Mouse (Mus musculus) heart, postnatal 4 days (tissue): ENCODE data around the gene Zfp219. TPM values are rescaled to one million over a fixed set of nuclear protein-coding genes. Genes with fewer than 3 reads are reported as not detected.
A peak's percentile ranks its signal among the peaks of the same experiment; 100 is the strongest.

ENCODE experiments used
- DNase-seq: peaks from one replicate; pipeline ENCODE4 v3.0.0; 2021
- total RNA-seq, 2 experiments: library from RNA; stranded (reverse); gene quantifications; 2 replicates each; pipeline ENCODE4 v1.2.3; 2021

Gene Zfp219
- total RNA-seq, 2 experiments from 2014 or later: 37.5 to 42.0 TPM

- peak; percentile 6 for DNase-seq
Observed at GRCm38 (mm10) chr14:52018248-52019050, 2.1 kb downstream of the Zfp219 start.

- no peak for DNase-seq
Observed at GRCm38 (mm10) chr14:52017662-52018061, 2.9 kb downstream of the Zfp219 start.

GRCm38 (mm10) chr14:52016625-52017405 is 3.7 kb downstream of the Zfp219 start:
- no peak for DNase-seq

- DNase-seq: peak; percentile 7
Observed at GRCm38 (mm10) chr14:52015445-52016100, 5.0 kb downstream of the Zfp219 start, which contains the start of gene Tmem253. Gene Tmem253 (plus strand): TSS chr14:52015658.

DNA sequence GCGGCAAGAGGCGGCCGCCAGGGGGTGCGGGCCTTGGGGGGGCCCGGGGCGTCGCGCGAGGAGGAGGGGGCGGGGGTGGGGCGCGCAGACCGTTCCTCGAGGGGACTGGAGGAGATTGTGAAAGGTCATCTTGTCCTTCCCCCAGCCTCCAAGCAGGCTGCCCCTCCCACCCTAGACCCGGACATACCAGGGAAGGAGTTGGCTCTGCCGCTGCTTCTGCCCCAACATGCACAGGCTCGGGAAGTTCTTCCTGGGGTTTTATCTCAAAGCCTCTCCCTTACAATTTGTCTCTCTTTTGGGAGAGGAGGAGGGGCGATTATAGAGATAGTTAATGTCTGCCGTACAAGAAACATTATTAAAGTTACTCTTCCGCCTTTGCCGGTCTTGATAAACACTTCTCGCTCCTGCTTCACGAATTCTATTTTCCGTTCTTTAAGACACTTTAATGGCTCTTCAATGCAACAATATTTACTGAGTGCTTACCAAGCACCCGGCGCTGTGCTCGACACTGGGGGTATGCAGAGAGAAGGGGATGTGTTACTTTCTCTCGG is 5.7 kb downstream of the Zfp219 start:
- DNase-seq: peak; percentile 69

- DNase-seq: no peak
Observed at GRCm38 (mm10) chr14:52014271-52014760, 6.2 kb downstream of the Zfp219 start.

GRCm38 (mm10) chr14:52013771-52014219 is 6.7 kb downstream of the Zfp219 start:
- DNase-seq: peak; percentile 50

DNA sequence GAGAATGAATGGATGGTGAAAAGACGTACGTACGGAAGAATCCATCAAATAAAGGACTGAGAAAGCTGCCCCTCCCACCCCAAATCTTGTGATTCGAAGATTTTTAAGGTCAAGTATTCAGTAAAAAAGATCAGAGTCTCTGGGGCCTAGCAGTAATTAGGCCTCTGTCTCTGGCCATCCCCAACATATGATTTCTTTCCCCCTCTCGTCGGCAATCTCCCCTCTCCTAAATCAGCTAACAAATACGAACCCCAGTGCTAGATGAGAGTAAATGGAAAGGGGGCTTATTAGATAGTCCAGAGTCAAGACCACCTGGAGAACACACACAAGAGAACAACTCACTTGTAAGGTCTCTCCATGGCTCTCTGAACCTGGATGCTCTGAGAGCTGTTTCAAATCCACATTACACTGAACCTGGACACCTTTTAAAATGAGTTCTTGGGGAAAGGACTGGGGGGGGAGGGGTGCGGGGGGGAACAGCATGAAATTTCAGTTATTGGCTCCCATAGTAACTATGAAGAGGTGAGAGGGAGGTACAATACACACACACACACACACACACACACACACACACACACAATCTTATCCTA is 7.4 kb downstream of the Zfp219 start:
- no peak for DNase-seq

DNA sequence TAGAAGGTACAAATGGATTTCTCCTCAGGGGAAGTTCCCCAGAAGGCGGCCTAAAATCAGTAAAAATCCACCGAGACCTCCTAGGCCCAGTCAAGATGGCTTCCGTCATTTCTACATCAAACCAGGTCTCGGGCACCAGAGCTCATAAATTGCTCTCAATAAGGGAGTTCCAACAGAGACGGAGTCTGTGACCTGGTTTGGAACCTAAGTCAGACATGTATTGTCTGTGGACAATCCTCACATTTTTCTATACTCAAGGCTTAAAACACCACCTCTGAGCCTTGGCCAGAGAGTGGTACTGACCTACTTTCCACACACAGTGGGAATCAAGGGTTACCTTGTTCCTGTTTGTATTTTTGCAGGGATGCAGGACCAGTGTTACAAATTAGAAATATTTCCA is 8.0 kb downstream of the Zfp219 start:
- DNase-seq: no peak

DNA sequence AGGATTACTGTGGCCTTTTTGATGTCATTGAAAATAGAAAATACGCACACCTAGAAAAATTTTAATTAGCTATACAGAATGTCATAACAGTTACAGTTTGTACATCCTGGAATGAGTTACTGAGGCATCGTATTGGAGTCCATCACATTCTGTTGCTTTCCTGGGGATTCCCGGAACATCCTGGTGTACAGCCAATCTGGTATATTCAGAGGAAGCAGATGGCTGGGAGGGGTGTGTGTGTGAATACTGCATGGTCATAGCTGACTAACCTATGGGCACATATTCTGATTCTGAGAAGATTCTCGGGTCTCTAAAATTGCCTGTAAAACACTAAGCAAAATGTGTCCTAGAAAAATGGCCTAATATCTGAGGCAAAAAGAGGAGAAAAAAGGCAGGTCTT is 8.4 kb downstream of the Zfp219 start:
- no peak for DNase-seq

GRCm38 (mm10) chr14:52011683-52012082 is 8.8 kb downstream of the Zfp219 start:
- no peak for DNase-seq

DNA sequence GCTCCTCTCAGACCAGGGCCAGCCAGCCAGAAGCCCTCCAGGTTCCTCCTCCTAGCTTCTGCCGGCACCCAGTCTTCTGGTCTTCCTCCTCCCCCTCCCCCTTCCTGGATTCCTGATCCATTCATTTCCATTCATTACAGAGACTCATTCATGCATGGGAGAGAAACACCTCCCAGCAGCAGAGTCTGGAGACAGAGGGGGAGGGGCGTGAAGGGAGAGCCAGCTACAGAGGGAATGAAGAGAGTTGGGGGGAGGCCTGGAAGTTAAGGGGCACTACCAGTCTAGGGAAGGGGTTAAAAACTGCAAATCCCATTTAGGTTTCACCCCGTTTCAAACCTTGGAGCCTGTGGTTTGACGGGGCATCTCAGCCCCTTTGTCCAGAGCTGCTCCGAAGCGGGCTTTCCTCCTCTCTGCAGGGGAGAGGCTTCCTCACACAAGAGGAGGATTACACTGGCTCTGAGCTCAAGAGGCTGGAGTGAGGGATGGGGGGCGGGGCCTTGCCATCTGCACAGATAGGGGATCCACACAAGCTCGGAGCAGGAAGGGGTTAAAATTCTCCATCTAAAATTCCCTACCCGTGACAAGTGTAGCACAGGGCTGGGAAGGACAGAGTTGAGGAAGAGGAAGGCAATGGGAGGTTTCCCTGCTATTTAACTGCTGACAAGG is 10.0 kb downstream of the Zfp219 start:
- peak; percentile 25 for DNase-seq

DNA sequence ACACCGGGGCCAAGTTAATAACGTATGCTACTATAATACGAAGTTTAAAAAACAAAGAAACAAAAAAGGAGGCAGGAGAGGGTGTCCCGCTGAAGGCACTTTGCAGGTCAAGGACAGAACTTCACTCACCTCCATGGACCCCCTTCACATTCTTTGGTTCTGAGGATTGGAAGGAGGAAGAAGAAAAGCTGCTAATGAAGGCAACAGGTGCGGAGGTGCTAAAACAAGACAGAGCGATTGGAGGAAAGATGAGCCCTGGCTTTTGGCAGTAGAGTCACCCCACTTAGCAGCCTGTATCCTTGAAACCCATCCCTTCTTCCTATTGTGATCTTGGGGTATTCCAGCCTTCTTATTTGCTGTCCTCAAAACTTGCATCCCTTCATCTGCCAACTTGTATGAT is 10.7 kb downstream of the Zfp219 start:
- no peak for DNase-seq

DNA sequence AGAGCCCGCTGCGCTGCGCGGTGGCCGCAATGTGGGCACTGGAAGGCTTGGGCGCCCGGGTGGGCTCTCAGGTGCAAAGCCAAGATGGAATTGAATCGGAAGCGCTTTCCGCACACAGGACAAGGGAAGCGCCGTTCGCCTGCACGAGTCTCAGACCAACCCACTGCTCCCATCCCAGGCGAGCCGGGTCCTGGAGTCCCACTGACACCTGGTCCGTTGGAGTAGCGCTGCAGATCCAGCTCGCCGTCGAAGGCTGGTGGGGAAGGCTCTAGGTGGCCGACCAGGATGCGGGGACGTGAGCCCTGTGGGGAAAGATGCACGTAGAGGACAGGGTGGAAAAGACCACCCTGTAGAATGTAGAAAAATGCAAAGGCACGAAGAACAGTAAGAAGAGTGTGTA is 11.2 kb downstream of the Zfp219 start:
- DNase-seq: no peak

DNA sequence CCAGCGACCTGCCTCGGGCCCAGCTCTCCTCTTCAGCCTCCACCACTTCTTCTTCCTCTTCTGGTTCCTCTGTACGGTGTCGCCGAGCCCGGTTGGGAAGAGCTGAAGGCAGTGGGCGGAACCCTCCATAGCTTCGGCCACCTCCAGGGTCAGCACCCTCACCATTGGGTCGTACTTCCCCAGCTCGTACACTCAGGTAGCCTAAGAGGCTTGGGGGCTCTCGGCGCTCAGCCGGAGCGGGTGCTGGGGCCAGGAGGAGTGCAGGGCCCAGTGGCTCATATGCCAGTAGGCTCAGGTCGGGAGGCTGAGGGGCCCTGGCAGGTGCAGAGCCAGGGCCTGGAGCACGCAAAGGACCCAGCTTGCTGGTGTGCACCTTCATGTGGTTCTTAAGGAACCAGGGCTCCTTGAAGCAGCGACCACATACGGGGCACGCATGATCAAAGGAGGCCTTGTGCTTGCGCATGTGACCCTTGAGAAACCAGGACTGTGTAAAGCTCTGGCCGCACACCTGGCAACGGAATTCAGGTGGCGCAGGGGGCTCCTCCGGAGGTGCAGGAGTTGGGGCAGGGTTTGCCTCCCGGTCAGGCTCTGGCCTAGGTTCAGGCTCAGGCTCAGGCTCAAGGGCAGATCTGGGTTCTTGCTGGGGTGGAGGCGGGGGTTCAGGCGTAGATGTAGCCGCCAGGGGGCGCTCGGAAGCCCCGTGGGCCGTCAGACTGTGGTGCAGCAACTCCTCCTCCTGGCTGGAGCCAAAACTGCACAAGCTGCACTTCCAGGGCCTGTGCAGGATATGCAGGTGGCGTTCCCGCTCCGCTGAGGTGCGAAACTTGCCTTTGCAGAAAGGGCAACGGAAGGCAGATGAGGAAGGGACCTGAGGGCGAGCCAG is 12.0 kb downstream of the Zfp219 start:
- DNase-seq: peak; percentile 95

GRCm38 (mm10) chr14:52006771-52007170 is 13.8 kb downstream of the Zfp219 start:
- DNase-seq: no peak

DNA sequence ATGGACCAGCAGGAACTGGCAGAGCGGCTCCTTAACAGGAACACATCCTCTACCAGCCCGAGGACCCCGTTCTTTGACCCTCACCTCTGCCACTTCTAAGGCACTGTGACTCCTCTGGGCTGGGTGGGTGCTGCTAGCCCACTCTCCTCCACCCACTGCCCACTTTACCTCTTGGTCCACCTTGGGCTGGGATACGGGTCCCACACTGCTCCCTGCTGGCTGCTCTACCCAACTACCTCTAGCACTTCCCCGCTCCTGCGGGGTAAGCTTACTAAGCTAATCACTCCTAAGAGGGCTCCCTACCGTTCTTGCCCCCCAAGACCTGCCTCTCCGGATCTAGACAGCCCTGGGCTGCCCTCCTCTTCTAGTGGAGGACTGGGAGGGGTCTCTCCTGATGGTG is 14.3 kb downstream of the Zfp219 start:
- DNase-seq: peak; percentile 63

DNA sequence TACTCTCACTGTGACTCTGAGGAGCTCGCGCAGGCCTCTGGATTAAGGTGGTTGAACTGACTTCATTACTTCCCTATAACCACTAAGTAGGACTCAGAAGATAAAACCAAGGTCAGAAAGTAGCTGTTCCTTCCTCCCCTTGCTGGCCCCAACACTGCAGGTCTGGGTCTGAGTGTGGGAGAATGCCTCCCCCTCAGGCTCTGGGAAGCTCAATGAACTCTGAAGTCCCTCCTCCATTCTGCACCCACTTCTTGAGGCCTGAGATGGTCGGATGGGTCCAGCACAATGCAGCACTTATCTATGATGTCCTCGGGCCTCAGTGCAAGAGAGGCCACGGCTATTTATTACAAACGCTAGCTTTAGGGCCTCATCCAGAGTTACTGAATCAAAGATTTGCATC is 14.9 kb downstream of the Zfp219 start:
- DNase-seq: no peak

DNA sequence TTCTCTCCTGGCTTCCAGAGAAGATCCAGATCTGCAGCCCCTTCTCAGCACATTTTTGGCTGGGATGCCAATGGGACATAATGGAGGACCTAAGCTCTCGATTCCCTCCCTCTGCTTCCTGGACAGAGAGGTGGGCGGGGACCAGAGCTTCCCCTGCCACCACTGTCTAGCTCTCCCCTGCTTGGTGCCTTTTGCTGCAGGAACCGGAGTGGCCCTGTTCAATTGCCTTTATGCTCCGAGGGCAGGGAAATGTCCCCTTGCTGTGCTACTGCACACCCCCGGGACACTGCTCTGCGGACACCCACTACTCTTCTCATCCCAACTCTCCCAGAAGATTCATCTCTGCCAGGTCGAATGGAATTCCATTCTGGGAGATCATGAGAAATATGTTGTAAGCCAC is 15.4 kb downstream of the Zfp219 start:
- DNase-seq: no peak

GRCm38 (mm10) chr14:52003981-52004495 is 16.5 kb downstream of the Zfp219 start:
- DNase-seq: peak; percentile 20
